Mouse (Mus musculus) hindbrain, embryonic 16.5 days (tissue): Measurements from ENCODE around the gene Sgms1. TPM values are rescaled to one million over a fixed set of nuclear protein-coding genes. Genes with fewer than 3 reads are reported as not detected.

Source experiments
- ATAC-seq: fragments of 200-750 bp; cut with Nextera tagmentation; 2 replicates; pipeline ENCODE4 v1.8.0; 2017; ENCODE audit warnings: moderate TSS enrichment, moderate library complexity
- H3K27ac ChIP-seq: fragments of 300-500 bp; sonication (generic); 2 replicates; pipeline ENCODE4 v1.5.1; 2014; ENCODE audit warnings: low read depth, mild to moderate bottlenecking, control low read depth, low read length, moderate library complexity
- H3K27me3 ChIP-seq: fragments of 300-500 bp; sonication (generic); replicated peaks from 2 replicates; pipeline ENCODE4 v1.6.1; 2014; ENCODE audit warnings: low read length; ENCODE audit not compliant: control insufficient read depth, insufficient read depth
- H3K36me3 ChIP-seq: fragments of 300-500 bp; sonication (generic); 2 replicates; pipeline ENCODE4 v1.6.1; 2014; ENCODE audit warnings: mild to moderate bottlenecking, low read length, moderate library complexity, mixed read lengths; ENCODE audit not compliant: control insufficient read depth, insufficient read depth
- H3K4me1 ChIP-seq: fragments of 300-500 bp; sonication (generic); 2 replicates; pipeline ENCODE4 v1.6.1; 2014; ENCODE audit warnings: low read depth, low read length; ENCODE audit not compliant: control insufficient read depth, insufficient read depth
- H3K4me2 ChIP-seq: fragments of 300-500 bp; sonication (generic); 2 replicates; pipeline ENCODE4 v1.6.1; 2014; ENCODE audit warnings: mild to moderate bottlenecking, low read length, control low read depth, moderate library complexity
- H3K4me3 ChIP-seq: fragments of 300-500 bp; sonication (generic); 2 replicates; pipeline ENCODE4 v1.5.1; 2014; ENCODE audit warnings: mild to moderate bottlenecking, low read length, control low read depth, moderate library complexity
- H3K9ac ChIP-seq: fragments of 300-500 bp; sonication (generic); 2 replicates; pipeline ENCODE4 v1.6.1; 2014; ENCODE audit warnings: low read depth, mild to moderate bottlenecking, control low read depth, low read length, moderate library complexity
- H3K9me3 ChIP-seq: fragments of 300-500 bp; sonication (generic); 2 replicates; pipeline ENCODE4 v1.6.1; 2014; ENCODE audit warnings: mild to moderate bottlenecking, low read length, moderate library complexity; ENCODE audit not compliant: control insufficient read depth
- WGBS: fragments of 180-500 bp; shearing (Covaris S2); extraction: QIAGEN DNeasy Blood & Tissue Kit; methylation state at CpG from one replicate; pipeline ENCODE4 v1.1.7; 2014; 5-methylcytosine and 5-hydroxymethylcytosine counted together
- polyA plus RNA-seq: library from polyadenylated mRNA; unstranded; fragments of >200 nt; fragmentation: Nextera tagmentation; extraction: Ambion mirVana; gene quantifications from 2 replicates; pipeline ENCODE4 v1.2.1, GENCODE M21; 2015

The Sgms1 gene
- polyA plus RNA-seq, 1 experiment from 2014 or later, result 21.7 TPM

- peaks cover 4% of the 10 kb centered on the region for H3K4me1 ChIP-seq
- H3K4me3 ChIP-seq, result no peak overlapping the region
- WGBS, result 55% methylated on average over 6 of the region's 6 CpGs
- no peaks in the 10 kb centered on the region for H3K9me3 ChIP-seq
- no peaks in the 10 kb centered on the region for H3K36me3 ChIP-seq
- no peak overlapping the region for H3K9ac ChIP-seq
- no peak overlapping the region for H3K27ac ChIP-seq
- no peak overlapping the region for H3K4me2 ChIP-seq
- no peaks in the 10 kb centered on the region for H3K27me3 ChIP-seq
- ATAC-seq, result no peak
These were observed 51.8 kb downstream of the Sgms1 start for GRCm38 (mm10) chr19:32337708-32338107.

- Histone ChIP-seq H3K4me3 (no peak overlapping the region), H3K4me2 (no peak overlapping the region), H3K9me3 (no peaks in the 10 kb centered on the region), H3K27ac (no peak overlapping the region), H3K27me3 (no peaks in the 10 kb centered on the region), H3K9ac (no peak overlapping the region), H3K4me1 (no peaks in the 10 kb centered on the region), H3K36me3 (no peaks in the 10 kb centered on the region)
- no peak for ATAC-seq
- WGBS, result 95% methylated on average over 2 of the region's 2 CpGs
These were observed 54.8 kb downstream of the Sgms1 start for GRCm38 (mm10) chr19:32334751-32335150.

DNA sequence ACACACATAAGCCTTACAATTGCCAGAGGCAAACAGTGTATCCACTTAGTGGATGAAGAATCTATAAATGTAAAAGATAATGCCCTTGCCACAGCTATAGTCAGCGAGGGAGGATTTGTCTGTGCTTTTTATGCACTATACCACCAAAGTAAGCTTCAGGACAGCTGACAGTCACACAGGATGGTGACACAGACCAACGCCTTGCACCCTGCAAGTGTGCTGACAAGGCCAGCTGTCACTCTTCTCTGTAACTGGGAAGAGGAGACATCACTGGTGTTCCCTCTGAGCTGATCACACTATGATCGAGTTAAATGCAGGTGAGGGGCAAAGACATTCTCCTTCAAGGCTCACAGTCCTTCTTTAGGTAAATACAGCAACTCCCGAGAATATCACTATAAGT, 56.0 kb downstream of the Sgms1 start:
- H3K4me1 ChIP-seq, result no peaks in the 10 kb centered on the region
- no peak overlapping the region for H3K27ac ChIP-seq
- 79% methylated on average over 4 of the region's 4 CpGs for WGBS
- H3K9ac ChIP-seq, result no peak overlapping the region
- H3K4me2 ChIP-seq, result no peak overlapping the region
- H3K4me3 ChIP-seq, result no peak overlapping the region
- no peaks in the 10 kb centered on the region for H3K36me3 ChIP-seq
- no peaks in the 10 kb centered on the region for H3K9me3 ChIP-seq
- 0 out of 2 replicates have a peak, but pooled peaks have one; percentile 38 for ATAC-seq
- no peaks in the 10 kb centered on the region for H3K27me3 ChIP-seq

DNA sequence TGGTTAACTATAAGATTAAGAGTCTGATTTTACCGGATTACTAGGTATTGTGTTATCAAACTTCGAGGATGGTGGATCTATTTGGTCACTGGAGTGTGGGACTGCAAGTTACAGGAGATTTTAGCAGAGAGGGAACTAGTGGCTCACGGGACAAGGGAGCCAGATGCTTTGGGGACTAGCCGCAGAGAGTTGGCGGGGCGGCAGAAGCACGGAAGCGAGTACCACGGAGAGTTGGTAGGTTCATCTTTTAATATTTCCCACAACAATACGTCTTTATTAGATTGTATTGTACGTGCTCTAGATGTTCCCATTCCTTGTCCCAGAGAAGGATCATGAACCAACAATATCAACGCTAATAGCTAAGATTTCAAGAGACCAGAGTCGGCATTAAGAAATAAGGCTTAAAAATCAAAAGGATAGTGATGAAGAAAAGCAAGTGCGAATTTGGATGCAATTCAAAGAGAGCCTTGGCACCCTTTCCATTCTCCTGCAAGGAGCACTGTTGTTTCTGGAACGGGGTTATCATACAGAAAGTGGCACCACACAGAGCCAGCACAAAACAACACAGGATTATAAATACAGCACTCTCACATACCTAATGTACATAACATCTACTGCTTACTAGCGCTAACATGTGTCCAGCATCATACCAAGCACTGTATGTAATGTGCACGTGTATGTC, 56.6 kb downstream of the Sgms1 start:
- H3K4me2 ChIP-seq, result no peak overlapping the region
- H3K4me1 ChIP-seq, result no peaks in the 10 kb centered on the region
- no peak overlapping the region for H3K27ac ChIP-seq
- 76% methylated on average over 17 of the region's 17 CpGs for WGBS
- H3K36me3 ChIP-seq, result no peaks in the 10 kb centered on the region
- no peaks in the 10 kb centered on the region for H3K9me3 ChIP-seq
- H3K9ac ChIP-seq, result no peak overlapping the region
- ATAC-seq, result 0 out of 2 replicates have a peak, but pooled peaks have one; percentile 5
- no peaks in the 10 kb centered on the region for H3K27me3 ChIP-seq
- no peak overlapping the region for H3K4me3 ChIP-seq

DNA sequence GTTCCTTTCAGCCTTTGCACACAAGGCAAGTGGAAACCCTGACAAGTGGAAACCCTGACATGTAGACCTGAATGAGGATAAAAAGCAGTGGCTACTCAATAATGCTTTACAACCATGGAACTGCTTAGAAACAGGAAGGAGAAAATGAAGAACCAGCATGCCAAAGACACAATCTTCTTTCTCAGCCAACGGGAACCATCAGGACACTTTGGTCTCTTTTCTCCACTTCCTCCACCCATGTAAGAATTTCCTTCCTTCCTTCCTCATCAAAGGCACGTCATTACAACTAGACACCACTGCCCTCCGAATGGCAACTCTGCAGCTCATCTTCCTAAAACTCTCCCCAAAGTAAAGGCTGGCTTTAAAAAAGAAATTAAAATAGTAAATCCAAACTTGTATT, 59.3 kb downstream of the Sgms1 start:
- ATAC-seq, result no peak
- H3K4me1 ChIP-seq, result no peaks in the 10 kb centered on the region
- no peaks in the 10 kb centered on the region for H3K36me3 ChIP-seq
- WGBS, result 84% methylated on average over 3 of the region's 3 CpGs
- no peak overlapping the region for H3K4me2 ChIP-seq
- H3K27ac ChIP-seq, result no peak overlapping the region
- no peak overlapping the region for H3K9ac ChIP-seq
- no peaks in the 10 kb centered on the region for H3K9me3 ChIP-seq
- no peaks in the 10 kb centered on the region for H3K27me3 ChIP-seq
- no peak overlapping the region for H3K4me3 ChIP-seq

GRCm38 (mm10) chr19:32329511-32329910, 60.0 kb downstream of the Sgms1 start:
- no peak overlapping the region for H3K4me2 ChIP-seq

GRCm38 (mm10) chr19:32328089-32328828, 61.3 kb downstream of the Sgms1 start:
- H3K4me2 ChIP-seq, result no peak overlapping the region
- 54% methylated on average over 2 of the region's 2 CpGs for WGBS
- no peaks in the 10 kb centered on the region for H3K9me3 ChIP-seq
- no peaks in the 10 kb centered on the region for H3K27me3 ChIP-seq
- no peak overlapping the region for H3K27ac ChIP-seq
- H3K36me3 ChIP-seq, result no peaks in the 10 kb centered on the region
- no peaks in the 10 kb centered on the region for H3K4me1 ChIP-seq
- no peak overlapping the region for H3K4me3 ChIP-seq
- no peak for ATAC-seq
- no peak overlapping the region for H3K9ac ChIP-seq

More at GRCm38 (mm10) chr19:32329511-32329910, 60.0 kb downstream of the Sgms1 start:
- ATAC-seq, result no peak
- Histone ChIP-seq H3K9ac (no peak overlapping the region), H3K27ac (no peak overlapping the region), H3K4me1 (no peaks in the 10 kb centered on the region), H3K9me3 (no peaks in the 10 kb centered on the region), H3K36me3 (no peaks in the 10 kb centered on the region), H3K27me3 (no peaks in the 10 kb centered on the region), H3K4me3 (no peak overlapping the region)
- 88% methylated on average over 5 of the region's 5 CpGs for WGBS

- Histone ChIP-seq H3K27me3 (no peaks in the 10 kb centered on the region), H3K4me2 (no peak overlapping the region), H3K36me3 (no peaks in the 10 kb centered on the region), H3K4me1 (peaks cover 10% of the 10 kb centered on the region), H3K9me3 (no peaks in the 10 kb centered on the region), H3K4me3 (no peak overlapping the region), H3K9ac (no peak overlapping the region), H3K27ac (no peak overlapping the region)
- no peak for ATAC-seq
- WGBS, result 69% methylated on average over 4 of the region's 4 CpGs
These were observed 62.9 kb downstream of the Sgms1 start for GRCm38 (mm10) chr19:32326621-32327021.

DNA sequence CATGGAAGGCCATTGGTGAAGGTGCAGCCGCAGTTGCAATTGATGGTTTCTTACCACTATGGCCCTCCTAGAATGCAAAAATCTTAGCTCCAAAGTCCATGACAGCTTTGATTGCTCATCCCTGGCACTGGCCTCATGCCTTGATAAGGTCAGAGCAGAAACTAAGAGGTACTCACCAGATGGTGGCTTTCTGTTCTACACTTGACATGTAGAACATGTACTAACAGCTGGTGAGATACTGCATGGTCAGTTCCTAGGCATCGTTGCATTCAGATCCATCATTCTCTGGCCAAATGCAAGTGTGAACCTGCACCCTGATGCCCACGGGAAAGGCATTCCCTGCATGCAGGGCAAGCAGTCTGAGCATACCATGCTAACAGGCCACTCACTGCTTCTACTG, 63.4 kb downstream of the Sgms1 start:
- Histone ChIP-seq H3K36me3 (no peaks in the 10 kb centered on the region), H3K27me3 (no peaks in the 10 kb centered on the region), H3K9me3 (no peaks in the 10 kb centered on the region), H3K9ac (no peak overlapping the region), H3K4me3 (no peak overlapping the region), H3K27ac (no peak overlapping the region), H3K4me2 (no peak overlapping the region), H3K4me1 (peaks cover 10% of the 10 kb centered on the region)
- 79% methylated on average over 3 of the region's 3 CpGs for WGBS
- ATAC-seq, result no peak
